ENCODE assay signal across 10 mouse cellular contexts in genomic region chr7:74381881-74382281, GRCm38 (mm10).
A peak's percentile ranks its signal among the peaks of the same experiment; 100 is the strongest.
DNase-seq lines count a peak whose midpoint lies in the region; ATAC-seq and TF ChIP-seq lines count a peak whose summit lies in the region.
"Had no signal": no experiment of that assay in that cellular context is flagged by ENCODE, and none has a peak within 500 bp of the region (broad histone marks: within the 10 kb centered on the region; RNA-seq: fewer than 3 reads in every experiment).

No protein-coding gene starts in this region.

- POLR2A ChIA-PET in Patski (lab: Charles Lee) = no interaction called here

- ATAC-seq in Patski = peak; percentile 28
- ATAC-seq in midbrain, embryonic 13.5 days = no peak

- intact Hi-C loops in heart, postnatal 10 days (cut with DNase I) = no loop called here

- no peak overlapping the region for H3K27ac ChIP-seq in midbrain, embryonic 13.5 days
- H3K27ac ChIP-seq: forebrain, embryonic 10.5 days; liver, embryonic 13.5 days; midbrain, embryonic 12.5 days had no signal

- CTCF ChIA-PET in Patski (lab: Charles Lee) = no interaction called here

- no peaks in the 10 kb centered on the region for H3K4me1 ChIP-seq in midbrain, embryonic 13.5 days (replicated peaks)
- H3K4me1 ChIP-seq: forebrain, embryonic 10.5 days; liver, embryonic 13.5 days; midbrain, embryonic 12.5 days had no signal

- H3K4me3 ChIP-seq in midbrain, embryonic 13.5 days (replicated peaks) = no peak overlapping the region
- H3K4me3 ChIP-seq: forebrain, embryonic 10.5 days; liver, embryonic 13.5 days; midbrain, embryonic 12.5 days had no signal

- H3K9ac ChIP-seq in midbrain, embryonic 13.5 days (replicated peaks) = no peak overlapping the region
- H3K9ac ChIP-seq: liver, embryonic 13.5 days; midbrain, embryonic 12.5 days had no signal

- no peak overlapping the region for H3K4me2 ChIP-seq in midbrain, embryonic 13.5 days (replicated peaks)
- H3K4me2 ChIP-seq: liver, embryonic 13.5 days; midbrain, embryonic 12.5 days had no signal

- peak; percentile 44 for DNase-seq in MN1 (ENCODE audit: low spot score)
- no peak for DNase-seq in Patski (ENCODE audit: low read depth, low spot score)
- DNase-seq in gastrocnemius, adult 8-10 months (ENCODE audit: low spot score in 2 of 2) = peak; percentile 69 to 73
- DNase-seq in heart, postnatal 10 days = peak; percentile 84 to 88
- DNase-seq in embryo, embryonic 9.5 days (ENCODE audit: extremely low spot score) = no peak
- DNase-seq in right cerebral cortex, postnatal 14 days = no peak
- DNase-seq: liver, embryonic 13.5 days had no signal

- H3K27me3 ChIP-seq in Patski = no peaks in the 10 kb centered on the region
- no peaks in the 10 kb centered on the region for H3K27me3 ChIP-seq in midbrain, embryonic 13.5 days
- H3K27me3 ChIP-seq: liver, embryonic 13.5 days; midbrain, embryonic 12.5 days had no signal

- no peaks in the 10 kb centered on the region for H3K36me3 ChIP-seq in midbrain, embryonic 13.5 days
- H3K36me3 ChIP-seq: forebrain, embryonic 10.5 days; liver, embryonic 13.5 days; midbrain, embryonic 12.5 days had no signal

- 91% methylated on average over 2 of the region's 2 CpGs for WGBS in midbrain, embryonic 13.5 days

- H3K9me3 ChIP-seq in midbrain, embryonic 13.5 days = no peaks in the 10 kb centered on the region
- H3K9me3 ChIP-seq: forebrain, embryonic 10.5 days; liver, embryonic 13.5 days; midbrain, embryonic 12.5 days had no signal

- in situ Hi-C loops in Patski (cut with MboI; ENCODE audit: low pct_unique_long_range_greater_than_20kb) = no loop called here

- no peak for TF ChIP-seq CTCF in Patski (IDR thresholded peaks at IDR 0.05)

Comparison
In these comparisons a context has a peak if more than half of its experiments do, and no peak if none do; other contexts are left out.
1. DNase-seq: peak in MN1 (single experiment), gastrocnemius, adult 8-10 months (2 of 2) and heart, postnatal 10 days (2 of 2); none in Patski (single experiment), embryo, embryonic 9.5 days (single experiment) and right cerebral cortex, postnatal 14 days (single experiment).